Mouse (Mus musculus) liver, adult (tissue): ENCODE measurements around the gene Adamtsl2.

Source experiments
- GATA4 ChIP-seq: IDR thresholded peaks from 2 replicates; pipeline ENCODE4 v1.6.1; 2014; ENCODE audit warnings: mild to moderate bottlenecking, low read length; ENCODE audit not compliant: insufficient replicate concordance

The Adamtsl2 gene

DNA sequence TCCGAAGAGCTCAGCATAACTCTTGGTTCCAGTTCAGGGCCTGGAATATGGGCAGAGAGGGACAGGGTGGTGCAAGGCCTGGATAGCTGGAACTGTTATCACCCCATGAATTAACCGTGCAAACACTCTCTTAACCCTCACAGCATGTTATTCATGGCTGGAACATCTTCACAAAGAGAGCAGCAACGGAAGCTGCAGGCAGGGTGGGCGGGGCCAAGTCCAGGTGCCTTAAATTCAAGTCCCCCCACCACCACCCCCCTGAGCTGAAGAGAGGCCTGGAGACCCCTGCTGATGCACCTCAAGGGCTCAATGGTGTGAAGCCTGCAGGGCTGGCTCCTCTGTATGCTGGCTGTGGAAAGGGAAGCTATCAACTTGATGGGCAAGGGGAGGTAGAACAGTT, 47.3 kb downstream of the Adamtsl2 start:
- no peak for TF ChIP-seq GATA4

DNA sequence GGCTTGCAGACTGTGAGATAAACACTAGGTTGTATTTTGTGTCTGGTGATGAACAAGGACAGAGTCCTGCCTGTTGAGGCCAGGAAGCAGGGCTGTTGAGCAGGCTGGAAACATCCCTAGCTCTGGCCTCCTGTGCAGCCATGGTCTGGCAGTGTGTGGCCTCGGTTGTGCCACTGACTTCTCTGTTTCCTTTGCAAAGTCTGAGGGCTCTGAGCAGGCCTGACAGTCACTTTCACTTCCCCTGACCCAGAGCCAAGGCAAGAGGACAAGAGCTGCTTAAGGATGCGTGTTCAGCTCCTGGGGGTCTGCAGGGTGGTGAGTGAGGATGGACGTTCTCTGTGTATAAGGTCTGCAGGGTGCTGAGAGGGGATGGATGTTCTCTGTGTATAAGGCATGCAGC, 49.8 kb downstream of the Adamtsl2 start:
- no peak for TF ChIP-seq GATA4

DNA sequence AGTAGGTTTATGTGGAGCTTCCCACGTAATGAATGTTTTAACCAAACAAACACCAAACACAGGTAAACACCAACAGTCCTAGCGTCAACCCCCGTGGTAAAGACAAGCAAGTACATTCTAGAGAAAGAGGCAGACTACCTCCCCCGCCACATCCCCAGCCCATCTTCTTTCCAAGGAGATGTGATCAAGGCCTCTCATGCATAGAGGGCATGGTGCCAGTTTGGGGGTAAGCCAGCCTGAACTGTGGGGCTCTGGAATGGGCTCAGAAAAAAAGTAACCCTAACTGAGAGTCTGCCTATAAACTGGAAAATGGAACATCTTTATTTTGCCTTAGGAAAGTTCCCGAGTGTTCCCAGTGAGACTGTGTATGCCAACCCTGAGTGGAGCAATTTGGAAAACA, 56.8 kb downstream of the Adamtsl2 start:
- no peak for TF ChIP-seq GATA4

DNA sequence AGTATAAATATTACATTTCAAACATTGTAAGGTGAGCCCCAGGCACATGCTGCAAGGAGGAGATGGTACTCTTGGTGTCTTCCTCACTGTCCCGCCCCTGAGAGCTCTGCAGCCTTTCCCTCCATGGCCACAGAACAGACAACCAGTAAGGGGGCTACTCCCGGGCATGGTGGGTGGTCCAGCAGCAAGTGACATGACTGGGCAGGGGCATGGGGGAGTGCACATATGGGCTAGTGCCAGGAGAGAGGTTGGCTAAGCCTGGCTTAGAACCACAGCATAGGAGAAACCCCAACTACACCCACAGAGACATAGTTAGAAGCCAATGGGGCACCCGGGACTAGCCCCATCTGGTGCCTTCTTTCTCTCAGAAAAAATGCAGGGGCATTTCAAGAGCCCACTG, 57.2 kb downstream of the Adamtsl2 start:
- no peak for TF ChIP-seq GATA4

DNA sequence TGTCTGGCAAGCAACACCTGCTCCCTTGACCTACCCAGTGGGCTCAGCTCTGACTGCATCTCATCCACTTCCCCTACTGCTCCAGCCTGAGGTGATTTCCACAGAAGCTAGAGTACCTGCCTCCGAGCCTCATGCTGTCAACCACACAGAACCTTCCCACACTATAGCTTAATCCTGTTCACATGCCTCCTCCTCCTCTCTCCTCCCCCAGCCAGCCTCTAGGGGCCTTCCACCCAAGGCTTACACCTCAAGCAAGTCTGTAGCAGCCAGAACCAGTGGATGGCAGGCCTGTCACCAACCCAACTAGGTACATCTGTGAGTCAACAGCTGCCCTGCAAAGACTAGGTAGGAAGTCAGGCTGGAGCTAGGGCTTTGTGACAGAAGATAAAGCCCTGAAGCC, 57.6 kb downstream of the Adamtsl2 start:
- no peak for TF ChIP-seq GATA4

DNA sequence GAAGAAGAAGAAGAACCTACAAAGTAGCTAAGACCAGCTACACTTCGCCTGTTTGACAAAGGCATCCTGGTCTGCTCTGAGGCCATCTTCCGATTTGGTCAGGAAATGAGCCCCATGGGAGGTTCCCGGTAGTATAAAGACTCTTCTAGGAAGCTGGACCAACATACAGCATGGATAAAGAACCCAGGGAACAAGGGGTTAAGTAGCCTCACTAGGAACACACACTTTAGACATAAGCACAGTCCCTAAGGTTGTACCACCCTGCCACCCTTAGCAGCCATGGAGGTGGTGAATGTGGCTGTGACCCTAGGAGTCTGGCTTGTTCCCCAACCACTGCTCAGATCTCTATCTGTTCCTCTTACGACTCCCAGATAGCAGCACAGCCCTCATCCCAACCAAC, 59.2 kb downstream of the Adamtsl2 start:
- no peak for TF ChIP-seq GATA4

DNA sequence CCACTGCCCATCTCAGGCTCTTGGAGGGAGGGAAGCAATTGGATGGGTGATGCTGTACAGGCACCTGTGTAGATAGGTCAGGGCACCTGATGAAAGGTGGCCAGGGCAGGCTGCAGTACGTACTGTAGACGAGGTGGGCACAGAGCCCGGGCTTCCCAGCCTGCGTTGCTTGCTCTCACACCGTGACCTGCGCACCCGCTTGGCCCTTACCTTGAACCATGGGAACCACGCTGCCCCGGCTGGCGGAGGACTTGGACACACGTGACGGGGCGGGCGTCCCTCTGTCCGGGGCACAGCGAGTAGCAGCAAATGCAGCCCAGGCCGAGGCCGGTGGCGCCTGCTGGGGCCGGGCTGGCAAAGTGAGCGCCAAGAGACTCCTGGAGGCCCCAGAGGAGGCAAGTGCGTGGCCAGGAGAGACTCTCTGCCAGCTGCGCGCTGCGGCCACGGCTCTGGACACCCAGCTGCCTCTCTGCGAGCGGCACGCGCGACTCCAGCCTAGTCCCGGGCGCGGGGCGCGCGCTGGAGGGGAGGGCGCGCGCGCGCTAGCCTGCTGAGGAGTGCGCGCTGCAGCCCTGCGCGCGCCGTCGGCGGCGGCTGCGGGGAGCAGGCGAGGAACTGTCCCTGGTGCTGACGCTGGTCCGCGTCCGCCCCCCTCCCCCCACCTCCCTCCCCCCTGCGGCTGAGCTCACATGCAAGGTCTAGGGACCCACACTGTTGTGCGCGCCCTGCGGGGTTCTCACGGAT, 62.9 kb downstream of the Adamtsl2 start, which contains the start of gene Fam163b:
TSS of gene Fam163b (minus strand) at position 542 of the 744 bp plus-strand sequence.
- no peak for TF ChIP-seq GATA4

DNA sequence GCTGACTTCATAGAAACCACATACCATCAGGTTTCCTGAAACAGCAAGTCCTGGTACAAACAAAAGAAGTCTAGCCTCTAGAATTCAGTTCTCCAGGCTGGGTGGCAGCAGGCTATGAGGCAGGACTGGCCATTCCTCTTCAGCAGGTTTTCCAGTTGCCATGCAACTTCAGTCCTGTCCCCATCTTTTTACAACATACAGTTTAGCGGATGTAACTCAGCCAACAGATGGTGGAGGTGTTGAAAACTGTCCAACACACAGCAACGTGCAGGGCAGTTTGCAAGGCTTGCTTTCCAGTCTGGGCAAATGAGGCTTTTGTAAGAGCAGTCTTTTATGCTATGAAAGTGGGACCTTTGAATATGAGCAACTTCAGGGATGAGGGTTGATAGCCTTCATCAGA, 65.8 kb downstream of the Adamtsl2 start:
- no peak for TF ChIP-seq GATA4

DNA sequence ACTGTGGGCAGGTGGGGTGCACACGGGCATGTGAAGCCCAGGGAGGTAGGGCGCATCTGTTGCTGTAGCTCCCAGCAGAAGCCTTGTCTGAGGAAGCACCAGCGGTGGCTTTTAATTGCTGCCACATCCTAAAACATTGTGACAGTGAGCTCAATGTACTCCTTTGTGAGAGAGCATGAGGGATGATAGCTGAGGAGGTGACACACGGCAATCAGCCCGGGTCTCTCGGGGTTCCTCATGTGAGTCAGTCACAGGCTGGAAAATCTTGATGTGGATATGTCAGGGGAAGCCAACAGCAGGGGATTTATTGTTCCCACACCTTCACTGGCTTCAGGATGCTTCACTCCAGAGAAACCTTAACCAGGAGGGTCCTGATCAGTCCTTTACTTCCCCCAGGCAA, 67.7 kb downstream of the Adamtsl2 start:
- TF ChIP-seq GATA4 = no peak

DNA sequence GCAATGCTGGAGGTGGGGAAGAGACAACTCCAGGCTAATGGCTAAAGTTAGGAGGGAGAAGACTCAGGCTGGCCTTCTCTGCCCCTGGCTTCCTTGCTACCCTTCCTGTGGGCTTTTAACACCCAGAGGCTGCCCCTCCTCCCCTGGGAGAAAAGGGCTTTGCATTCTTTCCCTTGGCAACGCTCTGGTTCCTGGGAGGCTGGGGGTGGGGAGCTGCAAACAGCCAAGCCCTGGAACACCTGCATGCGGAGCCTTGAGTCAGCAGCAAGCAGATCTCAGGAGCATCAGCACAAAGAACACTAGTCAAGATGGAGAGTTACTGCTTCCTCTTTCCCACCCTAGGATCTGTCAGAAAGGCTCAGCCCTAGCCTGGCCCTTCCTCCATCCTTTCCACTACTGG, 70.3 kb downstream of the Adamtsl2 start:
- no peak for TF ChIP-seq GATA4

DNA sequence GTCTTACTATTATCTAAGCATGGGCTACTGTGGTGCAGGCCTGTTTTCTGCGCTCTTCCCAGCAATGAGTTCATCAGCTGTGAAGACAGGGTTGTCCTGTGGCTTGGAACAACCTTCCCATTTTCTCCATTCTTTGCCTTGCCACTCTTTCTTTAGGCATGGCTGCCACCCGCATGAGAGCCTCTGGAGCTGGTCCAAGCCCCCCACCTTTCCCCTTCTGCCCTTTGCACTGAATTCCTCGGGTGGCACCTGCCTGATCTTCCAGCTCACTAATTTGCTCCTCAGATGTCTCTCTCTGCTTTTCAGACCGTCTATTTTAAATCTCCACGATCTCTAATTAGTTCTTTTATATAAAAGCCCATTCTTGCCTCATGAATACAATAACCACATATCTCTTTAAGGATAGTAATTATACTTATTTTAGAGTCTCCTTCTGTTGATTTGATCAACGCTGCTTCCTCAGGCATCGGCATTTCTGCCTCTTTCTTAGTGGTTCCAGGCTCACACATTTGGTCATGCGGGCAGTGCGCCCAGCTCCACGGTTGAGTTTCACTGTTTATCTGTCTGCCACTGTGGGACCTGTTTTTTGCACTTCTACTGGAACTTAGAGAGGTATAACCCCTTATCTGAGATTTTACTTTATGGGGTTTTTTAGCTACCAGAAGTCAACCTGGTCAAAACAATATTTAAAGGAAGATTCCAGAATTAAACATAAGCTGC, 75.4 kb downstream of the Adamtsl2 start:
- no peak for TF ChIP-seq GATA4

DNA sequence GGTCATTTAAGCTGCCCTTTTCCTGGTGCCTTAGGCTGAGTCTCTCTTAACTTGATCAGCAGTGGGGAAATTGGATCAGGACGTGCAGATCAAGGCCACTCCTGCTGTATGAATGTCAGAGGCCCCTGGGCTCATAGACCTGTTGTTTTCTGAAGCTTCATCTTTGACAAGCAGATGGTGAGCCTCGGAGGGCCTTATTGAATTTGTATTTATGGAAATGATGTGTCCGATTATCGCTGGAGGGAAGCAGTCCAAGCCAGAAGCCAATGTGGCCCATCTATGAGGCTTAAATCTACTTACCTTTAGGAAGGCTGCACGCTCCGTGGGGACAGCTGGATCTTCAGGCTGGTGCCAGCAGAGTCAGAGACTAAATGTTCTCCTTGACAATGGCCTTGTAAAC, 77.4 kb downstream of the Adamtsl2 start:
- no peak for TF ChIP-seq GATA4
